Mouse (Mus musculus): ENCODE measurements at regions not wholly inside any gene's neighbourhood (a gene's known extent, or its start where the extent isn't known, plus 50 kb on each side); places are given as distances from the start of the nearest gene placed in this dataset.

DNA sequence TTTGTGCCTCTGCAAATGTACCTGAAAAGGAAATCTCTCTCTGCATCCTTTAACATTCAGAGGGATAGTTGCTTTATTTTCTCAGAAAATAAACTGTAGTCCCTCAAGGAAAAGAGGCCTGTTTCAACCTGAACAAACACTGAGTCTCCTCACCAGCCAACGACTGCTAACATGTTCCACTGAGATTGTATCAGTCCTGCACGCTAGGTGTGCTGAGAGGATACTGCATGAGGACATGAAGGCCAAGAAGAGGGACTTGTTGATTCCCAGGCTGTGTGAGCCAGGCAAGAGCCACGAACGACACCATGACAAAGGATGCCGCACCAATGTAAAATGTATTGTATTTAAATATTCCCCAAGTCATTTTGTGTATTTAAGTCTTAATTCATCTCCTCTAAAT, 65.2 kb downstream of the Gm4791 start:
- dilution Hi-C loops (cut with MboI; ENCODE audit: extremely low pct_ligation_motif_present, extremely low pct_unique_long_range_greater_than_20kb, low sequenced_read_pairs) (no loop called here), in situ Hi-C loops (cut with MboI; ENCODE audit: low pct_ligation_motif_present, low pct_unique_long_range_greater_than_20kb, low sequenced_read_pairs) (no loop called here)
- no peak for TF ChIP-seq POLR2A (IDR thresholded peaks at IDR 0.05; ENCODE audit: low read depth, low read length)
- no peak for TF ChIP-seq CHD2 (IDR thresholded peaks at IDR 0.05; ENCODE audit: low read length)
- TF ChIP-seq BHLHE40 (IDR thresholded peaks at IDR 0.05; ENCODE audit: low read depth, low read length) = no peak
- TF ChIP-seq MXI1 (IDR thresholded peaks at IDR 0.05; ENCODE audit: low read depth, low read length) = no peak
- TF ChIP-seq POLR2AphosphoS2 (IDR thresholded peaks at IDR 0.05; ENCODE audit: low read depth, low read length) = no peak
- TF ChIP-seq TBP (conservative IDR thresholded peaks at IDR 0.05; ENCODE audit: low read depth, low read length) = no peak
- TF ChIP-seq ZKSCAN1 (IDR thresholded peaks at IDR 0.05; ENCODE audit: borderline replicate concordance, low read depth, low read length) = no peak
- TF ChIP-seq MAZ (IDR thresholded peaks at IDR 0.05; ENCODE audit: low read depth, low read length) = no peak
- no peak for TF ChIP-seq MEF2A (IDR thresholded peaks at IDR 0.05; ENCODE audit: borderline replicate concordance, low read depth, low read length)

DNA sequence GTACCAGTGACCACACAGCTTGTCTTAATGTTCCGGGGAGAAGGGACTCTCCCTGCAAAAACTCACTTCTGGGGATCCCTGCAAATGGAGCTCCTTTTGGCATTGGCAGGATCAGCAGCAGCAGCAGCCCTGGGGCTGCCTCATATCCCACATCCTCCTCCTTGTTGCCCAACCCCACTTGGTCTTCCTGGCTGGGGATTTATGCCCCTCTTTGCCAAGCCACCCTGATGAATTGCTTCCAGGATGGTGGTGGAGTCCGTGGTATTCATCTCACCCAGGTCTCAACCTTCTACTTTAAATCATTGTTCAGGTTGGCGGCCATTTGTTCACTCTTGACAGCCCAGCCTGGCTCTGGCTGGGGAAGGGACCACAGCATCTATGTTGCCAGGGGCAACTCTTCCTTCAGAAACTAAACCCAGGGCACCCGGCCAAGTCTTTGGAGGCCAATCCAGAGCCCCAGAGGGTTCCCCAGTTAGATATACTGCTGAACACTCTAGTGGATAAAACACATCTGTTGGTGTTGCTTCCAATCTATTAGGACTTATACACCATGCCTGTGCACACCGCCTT, 66.0 kb downstream of the Gm4791 start:
- Histone ChIP-seq H3K4me1 (ENCODE audit: control insufficient read depth in 1 of 2, insufficient read depth in 2 of 2) (no peaks in the 10 kb centered on the region), H3K79me2 (replicated peaks; ENCODE audit: control insufficient read depth, extremely low read depth, insufficient read depth, poor library complexity, severe bottlenecking) (no peaks in the 10 kb centered on the region), H3K9ac (ENCODE audit: insufficient read depth, low read depth) (no peak overlapping the region), H3K4me3 (replicated peaks in 1 of 3; ENCODE audit: low read depth in 2 of 3, low read length in 2 of 3, poor library complexity in 1 of 3) (no peak overlapping the region), H3K4me2 (ENCODE audit: insufficient read depth, low read depth, poor library complexity, severe bottlenecking) (no peak overlapping the region), H3K27me3 (replicated peaks) (no peaks in the 10 kb centered on the region), H3K36me3 (replicated peaks in 1 of 2; ENCODE audit: control insufficient read depth in 1 of 2, insufficient read depth in 1 of 2, low read length in 1 of 2) (no peaks in the 10 kb centered on the region), H3K27ac (ENCODE audit: insufficient read depth, low read depth) (no peak overlapping the region), H3K9me3 (replicated peaks; ENCODE audit: low read length) (peaks cover 81% of the 10 kb centered on the region)
- in situ Hi-C loops (cut with MboI; ENCODE audit: low pct_ligation_motif_present, low pct_unique_long_range_greater_than_20kb, low sequenced_read_pairs) = no loop called here
- dilution Hi-C loops (cut with MboI; ENCODE audit: extremely low pct_ligation_motif_present, extremely low pct_unique_long_range_greater_than_20kb, low sequenced_read_pairs) = no loop called here
- DNase-seq (ENCODE audit: extremely low read depth) = no peak
- TF ChIP-seq USF2 (conservative IDR thresholded peaks at IDR 0.05; ENCODE audit: low read depth, low read length) (no peak), MEF2A (IDR thresholded peaks at IDR 0.05; ENCODE audit: borderline replicate concordance, low read depth, low read length) (no peak), E2F4 (IDR thresholded peaks at IDR 0.05; ENCODE audit: insufficient replicate concordance, low read depth, low read length) (no peak), CTCF (conservative IDR thresholded peaks at IDR 0.05 in 1 of 2, IDR thresholded peaks at IDR 0.05 in 1 of 2; ENCODE audit: low read depth in 2 of 2, low read length in 2 of 2) (no peak), MYC (IDR thresholded peaks at IDR 0.05; ENCODE audit: low read depth, low read length) (no peak), ZMIZ1 (IDR thresholded peaks at IDR 0.05; ENCODE audit: low read depth, low read length) (no peak), NRF1 (IDR thresholded peaks at IDR 0.05; ENCODE audit: low read depth, low read length) (no peak), KAT2A (IDR thresholded peaks at IDR 0.05; ENCODE audit: insufficient replicate concordance, low read length) (no peak), NELFE (IDR thresholded peaks at IDR 0.05; ENCODE audit: low read depth, low read length) (no peak), RAD21 (IDR thresholded peaks at IDR 0.05; ENCODE audit: low read depth, low read length) (no peak), ZC3H11A (IDR thresholded peaks at IDR 0.05; ENCODE audit: low read depth, low read length) (no peak)

More for the DNA sequence above, 65.2 kb downstream of the Gm4791 start:
- peaks cover 83% of the 10 kb centered on the region for H3K9me3 ChIP-seq (replicated peaks; ENCODE audit: low read length)
- no peak overlapping the region for H3K4me2 ChIP-seq (ENCODE audit: insufficient read depth, low read depth, poor library complexity, severe bottlenecking)
- no peak overlapping the region for H3K4me3 ChIP-seq (replicated peaks in 1 of 3; ENCODE audit: low read depth in 2 of 3, low read length in 2 of 3, poor library complexity in 1 of 3)
- H3K36me3 ChIP-seq (replicated peaks in 1 of 2; ENCODE audit: control insufficient read depth in 1 of 2, insufficient read depth in 1 of 2, low read length in 1 of 2) = no peaks in the 10 kb centered on the region
- H3K9ac ChIP-seq (ENCODE audit: insufficient read depth, low read depth) = no peak overlapping the region
- H3K27ac ChIP-seq (ENCODE audit: insufficient read depth, low read depth) = no peak overlapping the region
- H3K27me3 ChIP-seq (replicated peaks) = no peaks in the 10 kb centered on the region
- no peaks in the 10 kb centered on the region for H3K4me1 ChIP-seq (ENCODE audit: control insufficient read depth in 1 of 2, insufficient read depth in 2 of 2)
- no peak for DNase-seq (ENCODE audit: extremely low read depth)
- no peaks in the 10 kb centered on the region for H3K79me2 ChIP-seq (replicated peaks; ENCODE audit: control insufficient read depth, extremely low read depth, insufficient read depth, poor library complexity, severe bottlenecking)
